Mouse (Mus musculus): ENCODE measurements around the gene Amacr. TPM values are rescaled to one million over a fixed set of nuclear protein-coding genes. Genes with fewer than 3 reads are reported as not detected.

The Amacr gene
- 1 to 10 TPM; 3.5 to 3.9 TPM for total RNA-seq (2023)

DNA sequence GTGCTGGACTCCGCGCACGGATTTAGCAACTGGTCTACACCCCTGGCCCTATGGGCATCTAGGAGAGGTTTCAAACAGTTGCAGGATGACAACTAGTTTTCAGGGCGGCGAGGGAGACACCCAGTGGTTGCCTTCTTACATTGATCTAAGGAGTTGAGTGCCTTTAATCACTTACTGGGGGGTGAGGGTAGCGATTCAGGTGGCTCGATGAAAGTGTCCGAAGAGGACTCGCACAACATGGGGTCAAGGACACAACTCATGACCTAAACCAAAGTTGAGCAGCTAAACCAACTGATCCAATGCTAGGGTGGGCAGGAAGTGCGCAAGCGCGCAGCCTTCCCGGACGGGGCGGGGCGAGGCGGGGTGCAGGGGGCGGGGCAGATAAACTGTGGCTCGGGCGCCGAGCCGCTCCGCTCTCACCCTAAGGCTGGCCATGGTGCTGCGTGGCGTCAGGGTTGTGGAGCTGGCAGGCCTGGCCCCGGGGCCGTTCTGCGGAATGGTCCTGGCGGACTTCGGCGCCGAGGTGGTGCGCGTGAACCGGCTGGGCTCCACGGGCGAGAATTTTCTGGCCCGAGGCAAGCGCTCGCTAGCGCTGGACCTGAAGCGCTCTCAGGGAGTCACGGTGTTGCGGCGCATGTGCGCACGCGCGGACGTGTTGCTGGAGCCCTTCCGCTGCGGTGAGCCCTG, at the start of gene Amacr:
Gene Amacr (plus strand): TSS at position 380 of the 687 bp plus-strand sequence.

DNA sequence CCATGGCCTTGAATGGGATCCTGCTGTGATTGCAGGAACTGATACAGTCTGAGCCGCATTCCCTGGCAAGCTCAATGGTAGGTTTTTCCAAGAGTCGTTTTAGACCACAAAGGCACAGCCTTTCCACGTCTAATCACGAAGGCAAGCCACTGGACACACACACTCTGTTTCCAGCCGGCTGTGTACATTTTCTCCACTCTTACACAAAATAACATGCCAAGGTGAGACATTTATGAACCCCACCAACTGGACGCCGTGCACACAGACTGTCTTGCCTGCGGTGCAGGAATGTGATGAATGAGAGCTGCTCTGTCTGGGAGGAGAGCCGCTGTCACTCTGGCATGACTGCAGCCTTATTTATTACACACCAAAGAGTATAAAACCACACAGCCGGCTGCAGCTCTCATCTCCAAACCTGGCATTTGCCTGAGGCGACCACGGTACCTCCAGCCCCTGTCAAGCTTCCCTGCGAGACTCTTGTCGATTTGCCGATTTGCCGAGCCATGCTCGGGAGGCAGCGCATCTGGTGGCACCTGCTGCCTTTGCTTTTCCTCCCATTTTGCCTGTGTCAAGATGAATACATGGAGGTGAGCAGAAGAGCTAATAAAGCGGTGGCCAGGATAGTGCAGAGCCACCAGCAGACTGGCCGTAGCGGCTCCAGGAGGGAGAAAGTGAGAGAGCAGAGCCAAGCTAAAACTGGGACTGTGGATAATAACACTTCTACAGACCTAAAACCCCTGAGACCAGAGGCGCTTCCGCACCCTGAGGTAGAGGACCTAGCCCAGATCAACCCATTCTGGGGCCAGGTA, 29.4 kb upstream of the Amacr start, which contains the start of gene C1qtnf3:
Gene C1qtnf3 (plus strand): TSS at position 382 of the 809 bp plus-strand sequence.

DNA sequence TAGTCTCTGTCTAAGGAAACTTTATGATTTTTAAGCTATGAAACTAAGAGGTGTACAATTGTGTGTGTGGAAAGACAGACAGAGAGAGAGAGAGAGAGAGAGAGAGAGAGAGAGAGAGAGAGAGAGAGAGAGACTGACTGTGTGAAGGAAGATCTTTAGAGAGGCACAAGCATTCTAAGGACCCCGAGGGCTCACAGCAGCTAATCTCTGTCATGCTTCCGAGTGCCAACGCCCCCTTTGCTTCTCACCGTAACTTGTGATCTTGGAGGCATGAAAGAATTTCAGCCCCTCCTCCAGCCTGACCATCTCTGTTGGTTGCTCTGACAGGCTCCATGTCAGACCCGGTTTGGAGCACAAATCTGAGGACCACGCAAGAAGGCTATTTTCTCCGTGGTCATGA, 18.9 kb downstream of the Amacr start, which contains the start of gene Slc45a2:
Gene Slc45a2 (plus strand): TSS at position 301 of the 400 bp plus-strand sequence.

DNA sequence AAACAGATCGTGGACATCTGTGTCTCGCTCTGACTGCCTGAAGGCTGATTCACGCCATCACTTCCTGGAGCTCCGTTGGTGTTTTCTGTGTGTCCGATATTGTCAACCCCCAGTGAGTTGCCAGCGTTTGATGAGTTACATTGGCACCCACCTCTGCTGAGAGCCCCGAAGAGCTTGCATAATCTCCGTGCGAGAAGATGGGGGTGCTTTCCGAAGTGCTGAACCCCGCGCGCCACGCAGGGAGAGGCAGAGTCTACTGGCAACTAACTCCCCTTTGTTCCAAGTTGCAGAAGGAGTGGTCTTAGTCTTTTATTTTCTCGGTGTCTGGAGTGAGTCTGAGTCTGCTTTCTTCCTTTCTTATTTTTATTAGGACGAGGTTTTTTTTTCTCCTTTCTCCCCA, 56.2 kb downstream of the Amacr start, which contains the start of gene Rxfp3:
Gene Rxfp3 (minus strand): TSS at position 281 of the 400 bp plus-strand sequence.

Other genes with a start within 250 kb of the Amacr start
- gene C1qtnf3, start 29.4 kb upstream of the Amacr start, total RNA-seq (2023) = not detected
- gene Slc45a2, start 19.0 kb downstream of the Amacr start, total RNA-seq (2023) = under 1 TPM in 1 of 2 experiments, not detected in 1; 0.18 TPM
- not detected for gene Rxfp3, start 56.2 kb downstream of the Amacr start, total RNA-seq (2023)
- not detected for gene Adamts12, start 83.0 kb downstream of the Amacr start, total RNA-seq (2023)